Mouse (Mus musculus) thymus, adult 2 months (tissue): ENCODE results near the gene Tmem163. TPM values are rescaled to one million over a fixed set of nuclear protein-coding genes. Genes with fewer than 3 reads are reported as not detected.

ENCODE experiments used
- DNase-seq: peaks from one replicate; pipeline ENCODE4 v3.0.0; 2021
- H3K27ac ChIP-seq: fragments of 200-500 bp; 2 replicates; pipeline ENCODE4 v1.5.1; 2012; ENCODE audit warnings: low read length, control low read depth; ENCODE audit not compliant: control insufficient read depth, insufficient read depth
- H3K27me3 ChIP-seq: fragments of 200-500 bp; 2 replicates; pipeline ENCODE4 v1.6.1; 2012; ENCODE audit warnings: mild to moderate bottlenecking, low read length, moderate library complexity, mixed read lengths; ENCODE audit not compliant: control insufficient read depth, insufficient read depth
- H3K36me3 ChIP-seq: fragments of 200-500 bp; 2 replicates; pipeline ENCODE4 v1.6.1; 2012; ENCODE audit warnings: mild to moderate bottlenecking, low read length, moderate library complexity; ENCODE audit not compliant: control insufficient read depth, insufficient read depth
- H3K4me1 ChIP-seq: fragments of 200-500 bp; replicated peaks from 2 replicates; pipeline ENCODE4 v1.6.1; 2012; ENCODE audit warnings: low read length; ENCODE audit not compliant: control insufficient read depth, insufficient read depth
- H3K4me3 ChIP-seq: fragments of 200-500 bp; 2 replicates; pipeline ENCODE4 v1.5.1; 2012; ENCODE audit warnings: mild to moderate bottlenecking, low read length, control low read depth, moderate library complexity; ENCODE audit not compliant: control insufficient read depth, insufficient read depth
- CTCF ChIP-seq: fragments of 200-500 bp; IDR thresholded peaks from 2 replicates; pipeline ENCODE4 v1.5.1; 2012; ENCODE audit warnings: mild to moderate bottlenecking, control low read depth, low read length, moderate library complexity, borderline replicate concordance; ENCODE audit not compliant: control insufficient read depth, poor library complexity, insufficient read depth; ENCODE audit errors: extremely low read depth
- POLR2A ChIP-seq: fragments of 200-500 bp; IDR thresholded peaks from 2 replicates; pipeline ENCODE4 v1.6.1; 2012; ENCODE audit warnings: mild to moderate bottlenecking, low read length, control low read depth, moderate library complexity; ENCODE audit not compliant: control insufficient read depth, poor library complexity, insufficient read depth; ENCODE audit errors: extremely low read depth
- WGBS: fragments of 180-500 bp; shearing (Covaris S2); methylation state at CpG from one replicate; pipeline ENCODE4 v1.1.7; 2018; 5-methylcytosine and 5-hydroxymethylcytosine counted together
- polyA plus RNA-seq: library from polyadenylated mRNA; depleted of rRNA; stranded (reverse); fragments of >200 nt; gene quantifications from 2 replicates; pipeline ENCODE4 v1.2.3, GENCODE M21; 2012

Tmem163 gene
- polyA plus RNA-seq, 1 experiment, result 1.8 TPM

DNA sequence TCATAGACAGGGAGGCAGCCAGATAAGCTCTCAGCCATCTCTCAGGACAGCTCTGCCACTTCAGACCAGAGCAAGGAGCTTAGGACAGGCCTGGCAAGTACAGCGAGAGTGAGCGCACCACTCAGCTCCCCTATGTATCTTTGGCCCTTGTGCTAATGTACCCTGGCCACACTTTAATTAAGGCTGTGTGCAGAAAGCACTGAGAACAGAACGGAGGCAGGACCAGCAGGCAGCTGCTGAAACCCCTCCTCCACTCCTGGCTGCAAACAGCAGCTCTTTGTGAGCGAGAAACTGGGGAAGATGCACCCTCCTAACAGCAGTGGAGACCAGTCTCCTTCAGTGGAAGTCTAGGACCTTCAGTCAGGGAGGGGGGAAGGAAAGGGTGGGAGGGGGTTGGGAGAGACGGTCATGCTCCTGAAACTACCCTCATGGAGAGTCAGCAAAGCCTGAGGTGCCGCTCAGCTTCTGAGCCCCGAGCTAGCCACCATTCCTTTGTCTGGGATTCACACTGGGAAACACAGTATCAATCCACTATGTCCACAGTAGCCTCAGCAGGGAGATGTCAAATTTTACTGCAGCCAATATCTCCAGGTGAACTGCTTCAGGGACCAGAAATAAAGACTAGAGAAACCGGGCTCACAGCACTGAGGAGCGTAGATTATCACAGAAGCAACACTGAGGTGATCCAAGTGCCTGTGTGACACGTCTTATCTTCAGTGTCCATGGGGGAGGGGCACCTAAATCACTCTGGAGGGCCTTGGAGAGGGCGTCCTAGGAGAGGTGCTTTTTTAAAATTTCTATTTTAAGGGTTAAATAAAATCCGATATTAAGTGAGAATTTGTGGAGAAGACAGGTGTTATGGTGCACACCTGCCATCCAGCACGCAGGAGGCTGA is 18.0 kb downstream of the Tmem163 start:
- Histone ChIP-seq H3K4me1 (peaks cover 11% of the 10 kb centered on the region), H3K27ac (no peak overlapping the region), H3K27me3 (no peaks in the 10 kb centered on the region), H3K4me3 (no peak overlapping the region), H3K36me3 (no peaks in the 10 kb centered on the region)
- TF ChIP-seq POLR2A, result no peak
- DNase-seq, result no peak
- WGBS, result 83% methylated on average over 13 of the region's 13 CpGs

DNA sequence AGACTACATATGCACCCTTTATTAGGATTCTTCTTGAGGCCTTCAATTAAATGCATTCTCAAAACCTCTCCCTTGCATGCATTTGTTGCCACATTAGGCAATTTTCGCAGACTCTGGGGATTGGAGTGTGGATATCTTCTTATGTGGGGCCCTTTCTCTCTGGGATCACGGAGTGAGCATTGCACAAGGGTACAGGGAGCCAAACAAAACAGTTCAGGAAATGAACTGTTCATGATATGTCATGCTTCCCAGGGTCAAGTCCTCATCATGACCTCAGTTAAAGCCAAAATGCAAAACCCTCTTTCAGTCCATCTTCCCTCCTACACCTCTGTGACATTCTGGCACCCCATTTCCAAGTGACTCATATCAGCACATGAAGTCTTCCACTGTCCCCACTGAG is 27.8 kb downstream of the Tmem163 start:
- no peaks in the 10 kb centered on the region for H3K36me3 ChIP-seq
- TF ChIP-seq POLR2A (no peak), CTCF (no peak)
- no peaks in the 10 kb centered on the region for H3K4me1 ChIP-seq
- H3K27me3 ChIP-seq, result no peaks in the 10 kb centered on the region
- no peak overlapping the region for H3K4me3 ChIP-seq
- 92% methylated on average over 2 of the region's 2 CpGs for WGBS
- no peak for DNase-seq
- no peak overlapping the region for H3K27ac ChIP-seq

DNA sequence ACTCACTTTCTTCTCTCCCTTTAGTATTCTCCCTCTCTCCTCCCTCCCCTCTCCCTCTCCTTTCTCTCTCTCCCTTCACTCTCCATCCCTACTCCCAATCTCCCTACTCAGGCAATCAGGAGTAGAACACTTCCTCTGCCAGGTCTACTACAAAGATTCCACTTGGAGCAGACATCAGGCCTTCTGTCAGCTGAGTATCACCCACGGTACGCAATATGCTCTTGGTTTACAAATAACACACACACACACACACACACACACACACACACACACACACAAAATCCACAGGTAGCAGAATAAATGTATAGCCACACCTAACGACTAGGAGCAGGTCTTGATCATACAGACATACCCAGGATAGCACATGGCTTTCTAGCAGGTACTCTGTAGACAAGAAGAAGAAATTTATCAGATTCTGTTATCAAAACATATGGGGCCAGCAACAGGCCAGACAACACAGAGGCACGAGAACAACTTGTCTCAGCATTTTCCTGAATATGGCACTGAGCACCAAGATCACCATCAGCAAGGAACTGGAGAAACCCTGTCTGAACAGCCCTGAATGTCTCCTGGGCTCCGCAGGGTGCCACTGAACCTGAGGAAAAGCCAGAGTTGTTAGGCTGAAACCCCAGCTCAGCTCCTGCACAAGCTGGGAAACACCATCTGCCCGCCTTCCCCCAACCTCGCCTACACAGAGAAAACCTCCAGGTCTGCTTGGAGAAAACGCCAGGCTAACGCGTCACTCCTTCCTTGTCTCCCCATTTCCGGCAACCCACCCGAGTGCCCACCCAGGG is 36.2 kb downstream of the Tmem163 start:
- 95% methylated on average over 12 of the region's 12 CpGs for WGBS
- no peak for DNase-seq
- Histone ChIP-seq H3K27ac (no peak overlapping the region), H3K36me3 (no peaks in the 10 kb centered on the region), H3K4me1 (no peaks in the 10 kb centered on the region), H3K4me3 (no peak overlapping the region), H3K27me3 (no peaks in the 10 kb centered on the region)
- no peak for TF ChIP-seq POLR2A
- TF ChIP-seq CTCF, result no peak

DNA sequence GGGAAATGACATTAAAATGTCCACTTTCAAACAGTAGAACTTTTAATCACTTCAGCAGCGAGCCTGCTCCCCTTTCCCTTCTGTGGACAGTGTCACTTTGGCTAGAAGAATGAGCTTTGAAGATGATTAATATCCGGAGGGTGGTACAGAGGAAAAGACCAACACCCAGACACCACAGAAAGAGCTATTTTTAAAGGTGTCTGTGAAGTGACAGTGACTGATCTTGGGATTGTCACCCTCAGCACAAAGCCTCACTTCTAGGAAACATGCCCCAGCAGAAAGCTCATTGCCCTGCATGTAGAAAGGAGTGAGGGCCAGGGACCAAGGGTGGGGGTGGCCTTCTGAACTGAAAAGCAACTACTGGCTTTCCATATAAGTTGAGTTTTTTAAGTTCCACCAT is 41.4 kb downstream of the Tmem163 start:
- Histone ChIP-seq H3K27ac (no peak overlapping the region), H3K36me3 (no peaks in the 10 kb centered on the region), H3K27me3 (no peaks in the 10 kb centered on the region), H3K4me3 (no peak overlapping the region), H3K4me1 (no peaks in the 10 kb centered on the region)
- DNase-seq, result no peak
- TF ChIP-seq CTCF (no peak), POLR2A (no peak)
- 26% methylated on average over 2 of the region's 2 CpGs for WGBS

DNA sequence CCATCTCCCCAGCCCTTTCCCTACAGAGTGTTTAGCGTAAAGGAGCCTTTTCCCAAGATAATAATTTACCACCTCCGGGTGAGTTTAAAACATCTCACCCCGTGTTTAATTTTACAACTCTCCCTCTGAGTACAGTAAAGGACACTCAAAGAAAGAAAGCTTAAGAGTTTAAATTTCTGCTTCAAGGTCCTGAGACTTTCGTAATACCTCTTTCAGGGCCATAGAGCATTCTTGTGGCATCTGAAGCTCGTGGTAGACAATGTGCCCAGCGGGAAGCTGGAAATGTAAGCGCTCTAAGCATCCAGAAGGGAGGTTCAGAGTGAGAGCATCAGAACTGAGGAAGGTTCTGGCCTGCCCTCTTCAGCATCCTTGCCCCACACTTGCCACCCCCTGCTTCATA is 52.2 kb downstream of the Tmem163 start:
- 90% methylated on average over 7 of the region's 7 CpGs for WGBS
- Histone ChIP-seq H3K4me1 (peaks cover 16% of the 10 kb centered on the region), H3K27ac (no peak overlapping the region), H3K4me3 (no peak overlapping the region), H3K36me3 (no peaks in the 10 kb centered on the region), H3K27me3 (no peaks in the 10 kb centered on the region)
- no peak for TF ChIP-seq CTCF
- no peak for TF ChIP-seq POLR2A
- no peak for DNase-seq

DNA sequence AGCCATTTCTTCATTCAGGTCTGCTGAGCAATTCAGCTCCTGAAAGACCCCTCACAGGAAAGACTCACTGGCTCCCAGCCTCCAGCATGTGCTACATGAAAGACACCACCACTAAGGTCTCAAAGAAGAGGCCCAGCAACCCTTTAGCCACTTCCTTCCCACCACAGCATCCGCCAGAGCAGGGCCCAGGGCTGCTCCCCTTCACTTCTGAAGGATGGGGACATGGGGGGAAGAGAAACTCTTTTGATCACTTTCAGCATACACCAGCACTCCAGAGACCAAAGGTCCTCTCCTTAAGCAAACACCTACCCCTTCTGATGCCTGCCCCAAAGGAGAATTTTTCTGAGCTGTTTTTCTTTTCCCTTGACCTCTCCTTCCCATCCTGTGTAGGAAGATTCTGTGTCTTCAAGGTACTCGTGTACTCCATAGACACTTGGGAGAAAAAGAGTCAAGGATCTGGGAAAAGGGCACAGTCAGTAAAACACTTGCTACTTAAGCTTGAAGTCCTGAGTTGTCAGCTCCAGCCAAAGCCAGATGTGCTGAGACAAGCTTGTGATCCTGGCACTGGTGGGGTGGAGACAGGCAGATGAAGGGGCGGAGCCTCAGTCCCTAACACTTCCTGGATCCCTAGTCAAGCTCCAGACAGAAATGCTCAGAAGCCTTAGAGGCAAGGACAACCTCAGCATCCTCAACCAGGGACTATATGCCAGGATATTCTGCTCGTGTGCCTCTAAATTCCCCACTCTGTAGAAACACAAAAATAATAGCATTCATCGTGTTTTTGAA is 53.6 kb downstream of the Tmem163 start:
- 40% methylated on average over 5 of the region's 5 CpGs for WGBS
- H3K4me1 ChIP-seq, result peaks cover 16% of the 10 kb centered on the region
- no peak for TF ChIP-seq POLR2A
- TF ChIP-seq CTCF, result no peak
- H3K27me3 ChIP-seq, result no peaks in the 10 kb centered on the region
- no peak overlapping the region for H3K27ac ChIP-seq
- no peaks in the 10 kb centered on the region for H3K36me3 ChIP-seq
- DNase-seq, result peak; percentile 47
- no peak overlapping the region for H3K4me3 ChIP-seq
